Mouse (Mus musculus) E14TG2a.4 (cell line): ENCODE measurements around the gene Zfp874a.

ENCODE experiments used
- CTCF ChIP-seq: conservative IDR thresholded peaks from 2 replicates; pipeline ENCODE4 v1.5.1; 2014; ENCODE audit warnings: low read length
- NANOG ChIP-seq: IDR thresholded peaks from 2 replicates; pipeline ENCODE4 v1.6.1; 2014; ENCODE audit warnings: borderline replicate concordance, low read length, mixed read lengths
- POU5F1 ChIP-seq: IDR thresholded peaks from 2 replicates; pipeline ENCODE4 v1.6.1; 2014; ENCODE audit warnings: low read length, borderline replicate concordance

- TF ChIP-seq CTCF = no peak
- no peak for TF ChIP-seq POU5F1
- no peak for TF ChIP-seq NANOG
Observed at GRCm38 (mm10) chr13:67421207-67421857, 30.1 kb downstream of the Zfp874a start, which contains the start of gene Zfp459.
